Mouse (Mus musculus): ENCODE measurements around the gene Adgrl3. TPM values are rescaled to one million over a fixed set of nuclear protein-coding genes. Genes with fewer than 3 reads are reported as not detected.

The Adgrl3 gene
- total and polyA plus RNA-seq, 3 experiments = 1.2 to 3.4 (median 3.1) TPM

GRCm38 (mm10) chr5:81248724-81249123, 228.8 kb downstream of the Adgrl3 start:
- DNase-seq = no peak

- no peak for DNase-seq
These were observed 236.2 kb downstream of the Adgrl3 start for GRCm38 (mm10) chr5:81256091-81256490.

GRCm38 (mm10) chr5:81269689-81270088, 249.8 kb downstream of the Adgrl3 start:
- DNase-seq = no peak

- peak; percentile 4 for DNase-seq
These were observed 255.6 kb downstream of the Adgrl3 start for GRCm38 (mm10) chr5:81275346-81276047.

- no peak for DNase-seq
These were observed 259.3 kb downstream of the Adgrl3 start for GRCm38 (mm10) chr5:81279246-81279645.

- DNase-seq = no peak
These were observed 265.7 kb downstream of the Adgrl3 start for GRCm38 (mm10) chr5:81285643-81286042.

GRCm38 (mm10) chr5:81301874-81302273, 281.9 kb downstream of the Adgrl3 start:
- DNase-seq = no peak

- DNase-seq = no peak
These were observed 297.6 kb downstream of the Adgrl3 start for GRCm38 (mm10) chr5:81317406-81318112.

GRCm38 (mm10) chr5:81321276-81321934, 301.5 kb downstream of the Adgrl3 start:
- DNase-seq = no peak

- DNase-seq = no peak
These were observed 302.1 kb downstream of the Adgrl3 start for GRCm38 (mm10) chr5:81322064-81322463.

- DNase-seq = no peak
These were observed 307.0 kb downstream of the Adgrl3 start for GRCm38 (mm10) chr5:81326916-81327315.

- DNase-seq = no peak
These were observed 307.5 kb downstream of the Adgrl3 start for GRCm38 (mm10) chr5:81327392-81327791.

- no peak for DNase-seq
These were observed 309.6 kb downstream of the Adgrl3 start for GRCm38 (mm10) chr5:81329571-81329971.

GRCm38 (mm10) chr5:81344330-81344729, 324.4 kb downstream of the Adgrl3 start:
- no peak for DNase-seq

- DNase-seq = no peak
These were observed 325.1 kb downstream of the Adgrl3 start for GRCm38 (mm10) chr5:81345096-81345435.

GRCm38 (mm10) chr5:81345436-81346131, 325.6 kb downstream of the Adgrl3 start:
- peak; percentile 6 for DNase-seq

GRCm38 (mm10) chr5:81347571-81347970, 327.6 kb downstream of the Adgrl3 start:
- DNase-seq = no peak

GRCm38 (mm10) chr5:81359560-81359959, 339.6 kb downstream of the Adgrl3 start:
- no peak for DNase-seq

GRCm38 (mm10) chr5:81364198-81364643, 344.3 kb downstream of the Adgrl3 start:
- peak; percentile 37 for DNase-seq

GRCm38 (mm10) chr5:81365250-81365649, 345.3 kb downstream of the Adgrl3 start:
- peak; percentile 9 for DNase-seq

- DNase-seq = no peak
These were observed 350.4 kb downstream of the Adgrl3 start for GRCm38 (mm10) chr5:81370126-81370850.

GRCm38 (mm10) chr5:81375992-81376391, 356.1 kb downstream of the Adgrl3 start:
- DNase-seq = no peak

Measured in adrenal gland, adult 2 months (tissue).